Mouse (Mus musculus) hindbrain, embryonic 14.5 days (tissue): ENCODE data around the gene Hlf. TPM values are rescaled to one million over a fixed set of nuclear protein-coding genes. Genes with fewer than 3 reads are reported as not detected.
A peak's percentile ranks its signal among the peaks of the same experiment; 100 is the strongest.

Experiments used
- ATAC-seq: fragments of 200-750 bp; cut with Nextera tagmentation; 2 replicates; pipeline ENCODE4 v1.8.0; 2017; ENCODE audit warnings: moderate number of reproducible peaks, mild to moderate bottlenecking, moderate TSS enrichment, moderate library complexity; ENCODE audit not compliant: low FRiP score
- DNase-seq: peaks from one replicate; pipeline ENCODE4 v3.0.0-alpha.2; 2015; ENCODE audit warnings: low spot score
- H3K27ac ChIP-seq: fragments of 300-500 bp; sonication (generic); 2 replicates; pipeline ENCODE4 v1.5.1; 2014; ENCODE audit warnings: mild to moderate bottlenecking, moderate library complexity
- H3K27me3 ChIP-seq: fragments of 300-500 bp; sonication (generic); 2 replicates; pipeline ENCODE4 v1.6.1; 2014; ENCODE audit warnings: mild to moderate bottlenecking, low read length, mixed read lengths; ENCODE audit not compliant: control insufficient read depth, insufficient read depth
- H3K36me3 ChIP-seq: fragments of 300-500 bp; sonication (generic); replicated peaks from 2 replicates; pipeline ENCODE4 v1.6.1; 2014; ENCODE audit not compliant: control insufficient read depth, insufficient read depth
- H3K4me1 ChIP-seq: fragments of 300-500 bp; sonication (generic); replicated peaks from 2 replicates; pipeline ENCODE4 v1.6.1; 2014; ENCODE audit warnings: antibody characterized with exemption, low read length, mixed read lengths; ENCODE audit not compliant: control insufficient read depth, insufficient read depth
- H3K4me2 ChIP-seq: fragments of 300-500 bp; sonication (generic); replicated peaks from 2 replicates; pipeline ENCODE4 v1.6.1; 2014; ENCODE audit warnings: mild to moderate bottlenecking, moderate library complexity
- H3K4me3 ChIP-seq: fragments of 300-500 bp; sonication (generic); replicated peaks from 2 replicates; pipeline ENCODE4 v1.5.1; 2014; ENCODE audit warnings: mild to moderate bottlenecking, low read length
- H3K9ac ChIP-seq: fragments of 300-500 bp; sonication (generic); 2 replicates; pipeline ENCODE4 v1.6.1; 2014
- H3K9me3 ChIP-seq: fragments of 300-500 bp; sonication (generic); 2 replicates; pipeline ENCODE4 v1.6.1; 2016; ENCODE audit warnings: low read length; ENCODE audit not compliant: control insufficient read depth
- WGBS: fragments of 180-500 bp; shearing (Covaris S2); extraction: QIAGEN DNeasy Blood & Tissue Kit; methylation state at CpG from one replicate; pipeline ENCODE4 v1.1.7; 2014; 5-methylcytosine and 5-hydroxymethylcytosine counted together
- polyA plus RNA-seq: library from polyadenylated mRNA; unstranded; fragments of >200 nt; fragmentation: Nextera tagmentation; extraction: Ambion mirVana; gene quantifications from 2 replicates; pipeline ENCODE4 v1.2.1, GENCODE M21; 2014

Hlf gene
- polyA plus RNA-seq, 1 experiment from 2014 or later: 3.6 TPM

- 94% methylated on average over 5 of the region's 5 CpGs for WGBS
- no peaks in the 10 kb centered on the region for H3K27me3 ChIP-seq
- no peaks in the 10 kb centered on the region for H3K9me3 ChIP-seq
- no peak for DNase-seq
- no peak overlapping the region for H3K4me2 ChIP-seq
- no peak for ATAC-seq
- H3K27ac ChIP-seq: no peak overlapping the region
- H3K36me3 ChIP-seq: no peaks in the 10 kb centered on the region
- peaks cover 19% of the 10 kb centered on the region for H3K4me1 ChIP-seq
- no peak overlapping the region for H3K4me3 ChIP-seq
- H3K9ac ChIP-seq: no peak overlapping the region
Observed at GRCm38 (mm10) chr11:90378008-90378407, 12.7 kb downstream of the Hlf start.

- Histone ChIP-seq H3K4me2 (no peak overlapping the region), H3K9ac (no peak overlapping the region), H3K27ac (no peak overlapping the region), H3K4me1 (peaks cover 7% of the 10 kb centered on the region; the same call in 1 of the 2 replicates), H3K9me3 (no peaks in the 10 kb centered on the region), H3K36me3 (no peaks in the 10 kb centered on the region), H3K27me3 (no peaks in the 10 kb centered on the region), H3K4me3 (no peak overlapping the region)
- WGBS: 92% methylated on average over 9 of the region's 9 CpGs
- no peak for ATAC-seq
- DNase-seq: no peak
Observed at GRCm38 (mm10) chr11:90376436-90376835, 14.3 kb downstream of the Hlf start.

GRCm38 (mm10) chr11:90371470-90372100, 19.1 kb downstream of the Hlf start:
- Histone ChIP-seq H3K4me3 (no peak overlapping the region), H3K27me3 (no peaks in the 10 kb centered on the region), H3K9me3 (no peaks in the 10 kb centered on the region), H3K4me2 (peak overlapping the region; percentile 35; the same call in 1 of the 2 replicates), H3K4me1 (peaks cover 26% of the 10 kb centered on the region), H3K27ac (no peak overlapping the region), H3K36me3 (no peaks in the 10 kb centered on the region), H3K9ac (no peak overlapping the region)
- 46% methylated on average over 8 of the region's 8 CpGs for WGBS
- no peak for DNase-seq
- ATAC-seq: no peak

GRCm38 (mm10) chr11:90370789-90371291, 19.9 kb downstream of the Hlf start:
- H3K27ac ChIP-seq: no peak overlapping the region
- H3K4me2 ChIP-seq: peak overlapping the region; percentile 35
- DNase-seq (no peak), ATAC-seq (no peak; the same call in 1 of the 2 replicates)
- no peaks in the 10 kb centered on the region for H3K36me3 ChIP-seq
- 0 out of 2 replicates have a peak overlapping the region, but pooled peaks have one; percentile 0 for H3K4me3 ChIP-seq
- H3K4me1 ChIP-seq: peaks cover 26% of the 10 kb centered on the region
- H3K27me3 ChIP-seq: no peaks in the 10 kb centered on the region
- peak overlapping the region; percentile 16; the same call in 1 of the 2 replicates for H3K9ac ChIP-seq
- WGBS: 7% methylated on average over 11 of the region's 11 CpGs
- H3K9me3 ChIP-seq: no peaks in the 10 kb centered on the region

GRCm38 (mm10) chr11:90370367-90370766, 20.3 kb downstream of the Hlf start:
- no peak for DNase-seq
- ATAC-seq: no peak
- Histone ChIP-seq H3K27ac (peak overlapping the region; percentile 77), H3K4me3 (0 out of 2 replicates have a peak overlapping the region, but pooled peaks have one; percentile 0), H3K4me1 (peaks cover 26% of the 10 kb centered on the region), H3K9ac (peak overlapping the region; percentile 16), H3K4me2 (peak overlapping the region; percentile 35), H3K27me3 (no peaks in the 10 kb centered on the region), H3K9me3 (no peaks in the 10 kb centered on the region), H3K36me3 (no peaks in the 10 kb centered on the region)
- 27% methylated on average over 11 of the region's 11 CpGs for WGBS

- Histone ChIP-seq H3K4me2 (peak overlapping the region; percentile 35), H3K27ac (peak overlapping the region; percentile 77), H3K4me3 (no peak overlapping the region), H3K36me3 (no peaks in the 10 kb centered on the region), H3K4me1 (peaks cover 26% of the 10 kb centered on the region), H3K9ac (no peak overlapping the region), H3K9me3 (no peaks in the 10 kb centered on the region), H3K27me3 (no peaks in the 10 kb centered on the region)
- DNase-seq (peak; percentile 83), ATAC-seq (peak; percentile 83)
- 15% methylated on average over 8 of the region's 8 CpGs for WGBS
Observed at GRCm38 (mm10) chr11:90369605-90370004, 21.1 kb downstream of the Hlf start.

GRCm38 (mm10) chr11:90369115-90369514, 21.6 kb downstream of the Hlf start:
- Histone ChIP-seq H3K9ac (no peak overlapping the region), H3K4me2 (peak overlapping the region; percentile 35; the same call in 1 of the 2 replicates), H3K36me3 (no peaks in the 10 kb centered on the region), H3K4me3 (no peak overlapping the region), H3K4me1 (peaks cover 26% of the 10 kb centered on the region), H3K27ac (peak overlapping the region; percentile 77), H3K9me3 (no peaks in the 10 kb centered on the region), H3K27me3 (no peaks in the 10 kb centered on the region)
- 40% methylated on average over 7 of the region's 7 CpGs for WGBS
- ATAC-seq (no peak), DNase-seq (no peak)

- ATAC-seq (no peak), DNase-seq (no peak)
- Histone ChIP-seq H3K4me1 (peaks cover 26% of the 10 kb centered on the region), H3K4me3 (no peak overlapping the region), H3K9ac (no peak overlapping the region), H3K9me3 (no peaks in the 10 kb centered on the region), H3K27ac (no peak overlapping the region), H3K4me2 (no peak overlapping the region), H3K27me3 (no peaks in the 10 kb centered on the region), H3K36me3 (no peaks in the 10 kb centered on the region)
- WGBS: 71% methylated on average over 14 of the region's 14 CpGs
Observed at GRCm38 (mm10) chr11:90367894-90368860, 22.5 kb downstream of the Hlf start.

GRCm38 (mm10) chr11:90364865-90365264, 25.8 kb downstream of the Hlf start:
- Histone ChIP-seq H3K27ac (no peak overlapping the region), H3K4me1 (peaks cover 9% of the 10 kb centered on the region), H3K4me2 (no peak overlapping the region), H3K27me3 (no peaks in the 10 kb centered on the region), H3K4me3 (no peak overlapping the region), H3K36me3 (no peaks in the 10 kb centered on the region), H3K9me3 (no peaks in the 10 kb centered on the region), H3K9ac (no peak overlapping the region)
- no peak for DNase-seq
- ATAC-seq: no peak
- 71% methylated on average over 7 of the region's 7 CpGs for WGBS
